Mouse (Mus musculus) kidney, postnatal 4 days (tissue): ENCODE measurements around the gene Grin2b.
A peak's percentile ranks its signal among the peaks of the same experiment; 100 is the strongest.

ENCODE experiments used
- DNase-seq, 2 experiments: peaks; one replicate each; pipeline ENCODE4 v3.0.0; 2021; ENCODE audit warnings: mixed read lengths in 2 of 2

Grin2b gene

DNA sequence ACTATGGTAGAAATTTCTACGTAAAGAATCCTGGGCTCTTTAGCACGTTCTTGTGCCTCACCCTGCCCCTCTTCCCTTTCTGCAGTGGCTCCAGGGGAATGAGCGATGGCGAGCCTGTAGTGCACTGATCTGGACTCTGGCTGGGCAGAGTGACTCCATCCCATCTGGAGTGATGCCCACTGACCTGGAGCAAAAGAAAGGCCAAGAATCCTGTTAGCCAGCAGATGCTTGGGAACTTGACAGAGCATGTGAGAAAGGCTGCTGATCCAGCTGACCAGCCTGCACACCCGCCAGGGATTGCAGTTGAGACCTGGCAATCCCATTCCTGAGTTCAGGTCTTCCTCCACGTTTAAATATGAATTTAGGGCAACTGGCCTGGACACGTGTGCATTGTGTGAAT lies 178.6 kb downstream of the Grin2b start:
- DNase-seq = peak in 1 of 2 experiments; percentile 24

DNA sequence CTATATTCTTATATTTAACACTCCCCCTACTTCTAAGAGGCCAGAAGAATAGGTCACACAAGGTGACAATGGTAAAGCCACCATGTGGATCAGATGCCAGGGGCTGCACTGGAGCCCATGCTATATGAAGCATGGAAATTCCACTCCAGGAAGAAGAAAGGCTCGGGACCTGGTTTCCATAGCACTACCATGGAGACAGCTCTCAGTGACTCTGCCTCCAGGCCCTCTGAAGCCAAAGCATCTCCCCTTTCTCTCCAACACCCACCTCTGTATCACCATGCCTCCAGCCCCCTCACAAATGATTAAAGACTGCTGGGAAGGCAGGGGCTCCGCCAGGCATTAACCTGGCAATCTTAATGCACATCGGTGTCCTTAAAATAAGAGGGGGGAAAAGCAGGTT lies 179.4 kb downstream of the Grin2b start:
- peak in 1 of 2 experiments; percentile 20 for DNase-seq

DNA sequence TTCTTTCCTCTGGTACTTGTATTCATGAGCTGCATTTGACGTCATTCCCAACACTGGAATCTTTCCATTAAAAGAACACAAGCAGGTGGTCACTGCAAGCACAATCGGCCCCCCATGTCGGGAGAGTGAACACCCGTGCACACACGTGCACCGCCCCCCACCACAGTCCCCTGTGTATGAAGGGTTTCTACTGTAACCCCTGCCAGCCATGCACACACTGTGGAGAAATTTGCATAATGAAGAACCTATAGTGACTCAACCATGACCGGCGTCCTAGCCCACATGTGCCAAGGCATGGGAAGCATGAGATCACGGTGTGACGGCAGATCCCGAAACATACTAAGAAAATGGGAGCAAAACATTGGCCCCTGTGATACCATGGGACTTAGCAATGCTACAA lies 179.9 kb downstream of the Grin2b start:
- no peak for DNase-seq

DNA sequence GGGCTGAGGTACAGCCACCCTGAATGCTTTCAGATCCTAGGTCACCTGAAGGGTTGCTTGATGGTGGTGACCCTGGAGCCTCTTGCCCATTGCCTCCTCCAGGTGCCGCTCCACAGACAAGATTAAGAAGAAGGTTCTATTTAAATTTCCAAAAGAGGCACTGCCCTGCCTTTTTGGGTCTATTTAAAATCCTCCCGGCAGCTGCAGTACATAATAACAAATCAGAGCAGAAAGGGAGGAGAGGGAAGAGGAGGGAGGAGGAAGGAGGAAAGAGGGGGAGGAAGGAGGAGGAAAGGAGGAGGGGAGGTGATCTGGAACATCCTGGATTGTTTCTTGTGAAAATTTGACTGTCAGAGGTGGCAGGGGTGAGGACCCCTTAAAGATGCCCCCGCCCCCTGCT lies 197.2 kb downstream of the Grin2b start:
- DNase-seq = peak in 1 of 2 experiments; percentile 8

DNA sequence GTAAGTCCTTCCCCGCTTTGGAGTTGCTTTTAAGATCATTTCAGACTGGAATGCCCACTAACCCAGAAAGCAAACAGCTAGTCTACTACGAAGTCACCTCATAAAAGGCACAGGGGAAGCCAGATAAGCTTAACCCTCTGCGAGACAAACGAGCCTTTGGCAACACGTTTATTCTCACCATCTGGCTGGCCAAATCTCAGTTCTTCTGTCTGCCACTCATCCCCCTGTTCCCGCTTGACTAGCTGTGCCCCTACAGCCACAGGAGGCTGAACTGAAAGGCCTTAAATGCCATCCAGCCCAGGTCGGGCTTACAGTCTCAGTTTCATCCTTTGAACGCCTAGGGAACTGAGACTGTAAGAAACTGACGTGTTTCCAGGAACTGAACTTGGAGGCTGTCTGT lies 200.8 kb downstream of the Grin2b start:
- DNase-seq = no peak

DNA sequence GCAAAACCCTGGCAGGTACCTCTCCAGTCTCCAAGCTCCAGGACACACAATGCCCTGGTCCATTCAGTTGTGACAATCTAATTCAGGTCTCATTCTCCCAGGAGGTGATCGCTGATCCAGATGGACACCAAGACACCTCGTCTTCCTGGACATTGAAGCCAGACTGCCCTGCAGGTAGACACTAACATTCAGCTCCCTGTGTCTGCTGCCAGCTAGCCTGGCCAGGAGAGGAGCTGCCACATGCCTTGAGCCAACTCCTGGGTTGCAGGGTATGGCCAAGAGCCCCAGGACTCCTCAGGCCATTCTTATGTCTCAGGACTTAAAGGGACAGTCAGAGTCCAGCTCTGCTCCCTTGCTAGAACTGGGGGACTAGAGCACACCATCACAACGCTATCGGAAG lies 201.8 kb downstream of the Grin2b start:
- no peak for DNase-seq

DNA sequence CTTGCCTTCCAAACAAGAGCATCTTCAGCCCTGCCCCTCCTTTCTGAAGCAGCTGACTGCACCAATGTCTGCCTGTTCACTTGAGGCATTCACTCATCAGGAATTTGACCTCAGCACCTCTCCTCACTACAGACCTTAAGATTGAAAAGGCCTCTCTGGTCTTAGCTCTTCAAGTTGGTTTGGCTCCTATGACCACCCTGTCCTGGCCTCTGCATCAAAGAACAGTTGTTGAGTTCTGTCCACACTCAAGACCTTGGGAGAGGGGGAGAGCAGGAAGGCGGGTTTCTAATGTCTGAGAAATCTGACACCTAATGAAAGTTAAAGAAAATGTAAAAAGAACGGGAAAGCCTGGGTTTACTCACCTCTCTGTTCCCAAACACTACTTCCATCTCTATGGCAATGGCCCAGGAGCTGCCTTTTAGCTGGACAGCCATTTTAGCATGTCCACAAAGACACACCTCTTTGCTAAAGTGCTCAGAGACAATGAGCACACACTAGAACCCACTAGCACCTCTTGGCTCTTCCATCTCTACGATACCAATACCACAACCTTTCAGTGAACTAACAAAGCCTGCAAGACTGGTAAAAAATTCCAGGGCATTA lies 202.5 kb downstream of the Grin2b start:
- DNase-seq = no peak

DNA sequence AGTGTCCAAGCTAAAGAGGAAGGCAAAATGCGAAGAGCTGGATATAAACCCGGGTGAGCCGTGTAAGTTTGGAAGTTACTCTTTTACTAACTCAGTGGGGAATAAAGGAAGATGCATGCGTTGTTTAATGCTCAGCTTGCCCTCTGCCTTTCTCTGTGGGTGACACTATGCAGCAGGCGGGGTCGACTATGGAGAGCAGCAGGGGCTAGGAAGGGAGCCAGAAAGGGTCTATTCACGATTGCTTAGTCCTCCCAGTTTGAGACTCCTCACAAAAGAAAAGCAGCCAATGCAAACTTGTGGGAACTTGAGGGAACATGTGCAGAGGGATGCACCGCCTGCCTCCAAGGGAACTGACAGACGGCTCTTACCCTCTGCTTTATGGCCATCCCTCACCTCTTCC lies 211.5 kb downstream of the Grin2b start:
- no peak for DNase-seq

DNA sequence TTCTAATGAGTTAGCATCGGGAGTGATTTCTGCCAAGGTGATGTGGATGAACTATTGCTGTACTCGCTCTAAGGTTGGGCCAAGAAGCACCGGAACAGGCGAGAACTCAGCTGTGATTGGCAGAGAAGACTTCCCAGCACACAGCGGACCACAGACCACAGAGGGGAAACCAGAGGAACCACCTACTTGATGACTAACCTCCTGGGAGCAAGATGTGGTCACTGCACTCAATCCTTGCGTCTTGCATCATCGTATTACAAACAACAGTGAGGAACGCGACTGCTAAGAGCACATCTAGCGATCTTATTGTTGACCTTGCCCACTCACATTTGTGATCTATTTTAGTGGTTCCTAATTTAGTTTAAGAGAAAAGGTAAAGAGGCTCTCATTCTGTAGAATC lies 213.7 kb downstream of the Grin2b start:
- no peak for DNase-seq

DNA sequence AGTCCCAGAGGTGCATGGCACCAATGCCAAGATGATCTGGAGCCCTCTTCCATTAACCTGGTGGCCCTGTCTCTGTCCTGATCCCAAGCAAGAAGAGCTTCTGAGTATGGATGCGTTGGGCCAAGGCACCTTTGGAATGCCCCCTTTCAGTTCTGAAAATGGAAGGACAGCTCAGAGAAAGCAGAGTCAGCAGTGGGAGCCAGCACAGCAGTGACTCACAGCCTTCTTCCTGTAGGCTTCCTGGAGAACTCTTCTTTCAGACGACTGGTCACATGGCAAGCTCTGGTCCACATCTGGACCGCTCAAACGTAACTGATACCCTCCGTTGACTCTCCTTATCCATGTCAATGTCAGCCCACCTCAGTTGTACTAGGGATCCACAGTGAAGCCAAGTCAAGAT lies 221.6 kb downstream of the Grin2b start:
- DNase-seq = no peak

DNA sequence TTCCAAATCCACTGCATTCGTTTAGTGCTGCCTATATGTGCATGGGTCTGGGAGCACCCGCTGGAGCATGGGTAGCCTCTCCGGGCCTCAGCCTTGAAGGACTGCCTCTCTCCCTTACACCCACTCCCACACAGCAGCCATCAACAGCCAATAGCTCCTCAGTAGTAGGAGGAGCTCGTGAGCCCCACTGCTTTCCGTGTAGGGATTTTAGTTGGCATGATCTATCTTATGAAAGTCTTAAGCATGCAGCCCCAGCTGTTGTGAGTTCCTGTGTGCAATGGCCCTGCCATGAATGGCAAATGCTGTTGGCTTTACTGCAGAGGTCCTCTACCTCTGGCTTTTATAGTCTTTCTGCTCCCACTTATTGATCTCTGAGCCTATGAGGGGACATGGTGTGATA lies 227.8 kb downstream of the Grin2b start:
- DNase-seq = no peak

DNA sequence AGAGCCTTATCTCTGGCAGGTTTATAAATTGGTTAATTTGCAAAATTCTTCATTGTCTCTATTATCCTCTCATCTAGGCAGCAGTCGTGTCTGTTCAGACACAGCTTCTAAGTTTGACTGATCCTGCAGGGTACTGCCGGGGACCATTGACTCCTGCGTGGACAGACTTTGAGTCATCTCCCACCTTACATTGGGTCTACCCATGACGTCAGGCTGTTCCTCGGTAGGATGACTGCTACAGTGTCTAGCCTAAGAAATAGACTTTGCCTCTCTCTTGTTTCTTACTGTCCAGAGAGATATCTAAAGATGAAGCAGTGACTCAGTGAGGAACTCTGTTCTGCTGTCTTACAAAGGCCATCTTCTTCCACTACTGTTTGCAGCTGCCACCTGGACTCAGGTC lies 229.0 kb downstream of the Grin2b start:
- DNase-seq = no peak

DNA sequence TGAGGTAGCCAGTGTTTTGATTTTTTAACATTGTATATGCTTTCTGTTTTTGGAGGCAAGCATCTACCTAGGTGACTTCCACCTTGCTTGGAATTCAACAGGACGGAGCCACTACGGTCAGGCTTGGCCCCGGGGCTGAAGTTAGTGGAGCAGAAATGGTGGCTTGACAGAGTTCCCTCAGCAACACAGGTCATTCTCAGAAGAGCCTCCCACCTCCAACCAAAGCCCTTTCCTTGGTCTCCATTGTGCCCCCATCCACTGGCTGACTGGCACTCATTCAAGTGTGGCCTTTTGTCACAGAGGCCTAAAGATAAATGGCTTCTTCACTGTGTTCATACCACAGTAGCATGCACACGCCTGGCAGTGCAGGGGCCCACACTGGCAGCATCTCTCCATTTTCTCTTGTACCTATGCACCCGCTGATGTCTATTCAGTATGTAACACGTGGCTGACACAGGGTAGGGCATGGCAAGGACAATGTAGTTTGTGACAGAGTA lies 230.1 kb downstream of the Grin2b start:
- DNase-seq = peak in 1 of 2 experiments; percentile 17

DNA sequence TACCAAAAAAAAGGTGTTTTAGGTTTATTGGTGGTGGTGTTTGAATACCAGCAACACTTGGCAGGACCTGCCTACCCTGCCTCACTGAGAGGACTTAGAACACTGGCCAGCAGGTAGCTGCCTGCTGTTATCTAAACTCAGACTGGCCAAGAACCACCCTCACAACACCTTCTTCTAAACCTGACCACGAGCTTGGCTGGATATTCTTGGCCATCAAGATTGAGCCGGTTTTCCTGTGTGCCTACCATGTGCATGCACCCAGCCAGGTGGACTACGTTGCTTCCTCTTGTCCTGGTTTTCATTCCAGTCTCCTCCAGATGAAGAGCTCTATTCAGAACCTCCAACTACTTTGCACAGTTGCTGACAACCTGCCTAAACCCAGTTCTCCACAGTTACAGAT lies 240.4 kb downstream of the Grin2b start:
- DNase-seq = no peak

DNA sequence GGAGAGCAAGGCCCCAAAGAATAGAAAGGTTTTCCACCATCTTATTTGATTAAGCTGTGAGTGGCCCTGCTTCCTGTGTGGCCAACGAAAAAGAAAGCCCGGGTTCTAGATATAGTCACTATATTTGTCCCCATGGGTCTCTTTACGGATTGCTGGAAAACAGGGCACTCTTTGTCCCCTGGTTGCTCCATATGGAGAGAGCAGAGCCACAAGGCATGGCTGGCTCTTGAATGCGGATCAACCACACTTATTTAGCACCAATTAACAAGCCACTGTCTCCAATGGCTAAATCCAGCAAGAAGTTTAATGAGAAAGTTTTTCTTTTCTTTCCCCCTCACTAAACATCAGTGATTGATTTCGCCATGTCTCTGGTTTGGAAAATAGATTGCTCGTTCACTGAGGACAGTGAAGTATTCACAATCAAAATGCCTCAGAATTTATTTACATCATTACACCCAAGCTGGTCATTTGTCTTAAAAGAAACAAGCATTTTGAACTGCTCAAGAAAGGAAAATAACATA lies 240.9 kb downstream of the Grin2b start:
- no peak for DNase-seq

DNA sequence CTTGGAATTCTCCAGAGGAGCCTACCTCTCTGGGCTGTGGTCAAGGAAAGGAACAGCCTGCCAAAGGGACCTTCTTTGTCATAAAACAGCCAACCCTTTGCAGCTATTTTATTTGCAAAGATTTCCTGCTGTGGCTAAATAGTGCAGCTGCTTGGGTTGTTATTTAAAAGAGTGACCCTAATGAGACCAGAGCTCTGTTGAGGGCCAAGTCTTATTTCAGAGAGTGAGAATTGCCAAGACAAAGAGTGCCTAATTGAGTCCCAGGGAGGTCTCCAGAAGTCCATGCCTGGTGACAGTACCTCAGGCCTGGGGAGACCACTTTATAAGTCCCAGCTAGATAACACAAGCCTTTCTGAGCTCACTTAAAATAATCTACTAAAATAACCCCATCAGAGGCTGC lies 255.6 kb downstream of the Grin2b start:
- DNase-seq = peak; percentile 13 to 23

DNA sequence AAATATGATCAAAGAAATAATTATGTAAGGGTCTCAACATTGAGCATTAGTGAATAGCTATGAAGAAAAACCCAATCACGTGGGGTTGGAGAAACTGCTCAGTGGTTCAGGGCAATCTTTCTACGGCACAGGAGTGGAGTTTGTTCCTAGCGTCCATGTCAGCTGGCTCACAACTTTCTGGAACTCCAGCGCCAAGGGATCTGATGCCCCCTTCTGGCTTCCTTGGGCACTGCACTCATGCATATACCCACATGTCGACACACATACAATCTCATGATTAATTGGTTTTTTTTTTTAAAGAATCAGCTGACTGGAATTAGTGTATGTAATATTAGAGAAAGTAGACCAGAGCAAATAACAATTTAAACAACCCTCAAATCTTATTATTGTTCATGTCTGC lies 258.7 kb downstream of the Grin2b start:
- no peak for DNase-seq

DNA sequence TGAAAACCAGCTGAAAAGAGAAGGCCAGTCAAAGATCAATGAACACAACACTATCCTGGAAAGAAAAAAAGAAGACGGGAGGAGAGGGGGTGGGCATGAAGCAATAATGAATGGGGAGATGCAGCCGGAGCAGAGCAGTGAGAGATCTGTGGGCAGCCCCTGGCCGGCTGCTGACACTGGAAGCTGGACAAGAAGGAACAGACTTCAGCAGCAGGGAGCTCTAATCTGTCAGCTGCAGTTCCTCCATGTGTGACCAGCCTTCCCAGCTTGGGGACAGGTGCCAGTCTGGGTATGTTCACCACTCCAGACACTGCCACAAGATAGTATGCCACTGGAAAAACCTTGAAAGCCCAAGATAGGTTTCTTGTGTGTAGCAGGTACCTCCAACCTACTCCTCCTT lies 261.2 kb downstream of the Grin2b start:
- no peak for DNase-seq

DNA sequence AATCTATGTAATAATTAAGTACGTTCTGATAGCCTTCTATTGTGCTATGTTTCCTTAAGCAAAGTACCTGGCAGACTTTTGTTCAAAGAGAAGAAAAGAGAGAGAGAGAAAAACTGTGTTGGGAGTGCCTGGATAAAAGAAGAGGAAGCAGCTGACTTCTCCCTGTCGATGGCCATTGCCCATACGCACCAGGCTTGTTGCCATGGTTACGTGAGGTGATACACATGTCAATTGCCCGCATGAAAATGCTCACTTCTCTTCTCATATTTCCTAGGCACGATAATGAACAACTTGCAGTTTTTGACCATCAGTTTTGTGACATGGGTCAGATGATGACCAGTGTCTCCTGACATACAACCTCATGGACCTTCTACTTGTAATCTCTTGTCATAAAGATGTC lies 262.2 kb downstream of the Grin2b start:
- no peak for DNase-seq

DNA sequence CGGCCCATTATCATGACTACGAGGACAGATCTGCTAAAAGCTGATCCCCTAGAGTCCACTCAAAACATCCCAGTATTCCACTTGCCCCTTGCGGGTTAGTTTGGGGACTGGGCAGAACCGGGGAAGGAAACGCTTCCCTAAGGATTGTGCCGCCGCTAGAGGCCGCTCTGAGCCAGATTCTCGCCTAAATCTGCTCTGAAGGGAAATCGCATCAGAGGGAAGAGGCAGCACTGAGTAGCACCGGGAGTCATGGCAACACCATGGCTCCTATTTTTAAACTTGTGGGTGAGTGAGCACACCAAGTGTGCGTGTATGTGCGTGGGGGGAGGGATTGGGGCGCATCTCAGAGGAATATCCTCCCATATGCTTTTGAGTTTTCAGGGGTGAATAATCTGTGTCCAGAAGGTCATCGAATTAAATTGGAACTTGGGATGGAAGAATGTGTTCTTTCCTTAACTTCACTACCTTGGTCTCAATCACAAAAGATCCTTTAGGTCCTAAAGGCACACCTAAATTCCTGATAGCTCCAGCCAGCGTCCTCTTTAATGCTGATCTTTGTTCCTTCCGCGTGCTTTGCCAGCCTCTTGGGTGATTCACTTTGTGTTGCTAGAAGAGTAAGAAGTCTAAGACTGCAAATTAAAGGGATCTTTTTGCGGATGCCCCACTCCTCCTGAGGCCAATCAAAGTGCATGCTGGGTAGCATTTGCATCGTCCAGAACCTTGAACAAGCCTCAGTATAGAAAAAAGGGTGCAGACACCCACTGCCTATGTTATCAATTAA lies 265.6 kb downstream of the Grin2b start:
- DNase-seq = peak; percentile 92 to 94

DNA sequence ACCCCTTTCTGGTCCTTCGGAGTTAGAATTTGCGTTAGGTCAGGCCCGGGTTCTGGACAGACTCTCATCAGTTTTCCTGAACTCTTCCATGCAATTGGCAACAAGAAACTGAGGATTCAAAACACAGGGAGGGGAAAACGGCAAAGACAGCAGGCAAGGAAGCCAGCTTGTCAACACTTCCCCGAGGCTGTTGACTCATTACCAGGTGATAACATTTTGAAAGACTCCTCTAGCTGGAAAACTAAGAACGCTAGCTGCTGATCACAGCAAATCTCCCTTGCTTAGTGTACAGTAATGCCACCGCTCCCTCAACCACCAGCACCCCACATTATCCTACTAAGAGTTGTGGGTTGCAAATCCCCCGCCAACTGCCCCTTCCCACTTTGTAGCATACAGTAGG lies 266.2 kb downstream of the Grin2b start:
- no peak for DNase-seq

DNA sequence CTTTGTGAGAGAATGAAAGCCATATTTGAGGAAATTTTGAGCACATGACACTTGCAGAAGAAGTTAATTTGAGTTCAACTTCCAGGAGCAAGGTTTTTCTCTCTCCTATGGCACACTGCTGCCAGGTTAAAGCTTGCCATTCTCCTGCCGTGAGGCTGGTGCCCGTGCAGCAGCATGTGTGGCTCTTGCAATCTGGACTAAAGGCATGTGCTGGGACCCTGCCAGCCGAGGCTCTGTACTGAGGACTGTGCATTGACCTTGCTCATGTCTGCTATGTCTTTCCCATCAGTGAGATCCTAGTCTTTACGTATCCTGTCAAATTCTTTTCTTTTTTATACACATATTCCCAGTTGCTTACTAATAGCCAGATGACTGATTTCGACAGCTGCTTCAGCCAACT lies 268.9 kb downstream of the Grin2b start:
- no peak for DNase-seq

DNA sequence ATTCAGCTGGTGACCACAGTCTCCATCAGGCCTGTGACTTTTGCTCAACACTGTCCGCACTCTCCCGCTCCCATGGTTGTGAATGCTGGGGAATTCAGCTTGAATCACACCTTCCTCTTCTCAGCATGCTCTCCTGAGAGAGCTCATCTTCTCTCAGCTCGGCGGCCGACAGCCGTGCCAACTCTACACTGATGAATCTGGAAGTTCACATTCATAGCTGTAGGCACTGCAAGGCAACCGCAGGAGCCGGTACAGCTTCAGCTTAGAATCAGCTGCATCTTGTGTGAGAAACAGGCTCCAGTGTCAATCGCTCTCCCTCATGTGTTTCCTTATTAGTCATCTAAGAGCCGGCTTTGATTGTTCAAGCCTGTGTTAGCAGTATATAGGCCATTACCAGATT lies 272.9 kb downstream of the Grin2b start:
- DNase-seq = no peak

DNA sequence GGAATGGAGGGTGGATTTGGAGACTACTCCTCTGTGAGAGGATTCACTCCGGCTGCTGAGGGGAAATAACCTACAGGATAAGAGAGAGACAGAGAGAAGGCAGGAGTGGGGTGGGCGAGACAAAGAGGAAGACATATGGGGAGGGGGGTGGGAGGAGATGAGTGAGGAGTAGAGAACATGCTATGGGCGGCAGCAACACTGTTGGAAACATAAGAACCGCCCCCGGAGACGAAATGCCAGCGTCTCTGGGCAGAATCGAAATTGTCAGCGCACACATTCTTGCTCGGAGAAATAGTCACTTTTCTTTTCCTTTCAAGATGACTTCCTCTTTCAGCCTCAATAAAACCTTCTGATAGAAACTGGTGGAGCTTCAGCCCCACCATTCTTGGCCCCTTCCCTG lies 274.1 kb downstream of the Grin2b start:
- no peak for DNase-seq
